Mouse (Mus musculus): ENCODE data around the gene Gsg1l.

DNA sequence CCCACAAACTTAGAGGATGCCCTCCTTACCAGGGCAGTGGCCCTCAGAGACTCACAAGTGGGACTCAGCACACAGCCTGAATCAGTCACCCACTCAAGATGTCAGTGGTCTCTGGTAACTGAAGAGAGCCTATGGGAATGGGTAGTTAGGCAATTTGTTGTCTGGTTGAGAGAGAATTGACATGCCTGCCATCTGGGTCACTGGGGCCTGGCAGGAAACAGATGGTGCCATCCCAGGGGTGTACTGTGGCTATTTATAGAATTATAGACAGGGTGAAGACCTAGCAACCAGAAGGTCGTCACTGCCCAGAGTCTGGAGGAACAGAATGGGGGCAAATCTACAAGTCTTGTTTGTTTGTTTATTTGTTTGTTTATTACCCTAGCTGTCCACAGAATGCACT lies 54.8 kb downstream of the Gsg1l start:
- TF ChIP-seq GATA1 (IDR thresholded peaks at IDR 0.05; ENCODE audit: borderline replicate concordance, low read length), result no peak
- TF ChIP-seq POLR2AphosphoS5 (IDR thresholded peaks at IDR 0.05; ENCODE audit: insufficient replicate concordance, low read depth, low read length), result no peak
